Mouse (Mus musculus) CH12.LX (cell line): ENCODE data around the gene Atxn7. TPM values are rescaled to one million over a fixed set of nuclear protein-coding genes. Genes with fewer than 3 reads are reported as not detected.

ENCODE experiments used
- DNase-seq: peaks from one replicate; pipeline ENCODE4 v3.0.0-alpha.2; 2013; ENCODE audit errors: extremely low read depth
- H3K27ac ChIP-seq: 2 replicates; pipeline ENCODE4 v1.5.1; 2012; ENCODE audit warnings: low read depth, mild to moderate bottlenecking, control low read depth, moderate library complexity; ENCODE audit not compliant: insufficient read depth
- H3K27me3 ChIP-seq: replicated peaks from 2 replicates; pipeline ENCODE3; 2012; ENCODE audit warnings: inconsistent platforms
- H3K36me3 ChIP-seq, 2 experiments: replicated peaks in 1 of 2; 2 replicates each; pipeline versions ENCODE3 to v1.6.1; 2012; ENCODE audit warnings: inconsistent platforms in 1 of 2, low read length in 1 of 2, mild to moderate bottlenecking in 1 of 2, mixed read lengths in 1 of 2, moderate library complexity in 1 of 2; ENCODE audit not compliant: control insufficient read depth in 1 of 2, insufficient read depth in 1 of 2
- H3K4me1 ChIP-seq, 2 experiments: 2 replicates each; pipeline ENCODE4 v1.6.1; 2012; ENCODE audit warnings: inconsistent platforms in 1 of 2, moderate library complexity in 1 of 2; ENCODE audit not compliant: insufficient read depth in 2 of 2, control insufficient read depth in 1 of 2
- H3K4me2 ChIP-seq: 2 replicates; pipeline ENCODE4 v1.6.1; 2012; ENCODE audit warnings: low read depth, mild to moderate bottlenecking, control low read depth; ENCODE audit not compliant: poor library complexity, insufficient read depth, severe bottlenecking
- H3K4me3 ChIP-seq, 3 experiments: fragments of 150-350 bp in 1 of 3; sonication (generic) in 1 of 3; replicated peaks in 1 of 3; 2 replicates each; pipeline versions ENCODE3 to v1.5.1; 2011 to 2012; ENCODE audit warnings: low read depth in 2 of 3, low read length in 2 of 3, mild to moderate bottlenecking in 2 of 3, moderate library complexity in 2 of 3, control low read depth in 1 of 3, improper control_type of control experiment in 1 of 3, inconsistent platforms in 1 of 3, mixed read lengths in 1 of 3; ENCODE audit not compliant: poor library complexity in 1 of 3
- H3K79me2 ChIP-seq: replicated peaks from 2 replicates; pipeline ENCODE4 v1.6.1; 2012; ENCODE audit warnings: mild to moderate bottlenecking, moderate library complexity; ENCODE audit not compliant: control insufficient read depth, poor library complexity, insufficient read depth, severe bottlenecking; ENCODE audit errors: extremely low read depth
- H3K9ac ChIP-seq: 2 replicates; pipeline ENCODE4 v1.6.1; 2012; ENCODE audit warnings: low read depth, mild to moderate bottlenecking, control low read depth, moderate library complexity; ENCODE audit not compliant: insufficient read depth
- H3K9me3 ChIP-seq: replicated peaks from 2 replicates; pipeline ENCODE3; 2012; ENCODE audit warnings: low read length, inconsistent platforms, mixed read lengths
- CHD1 ChIP-seq: IDR thresholded peaks from 2 replicates; pipeline ENCODE4 v1.6.1; 2012; ENCODE audit warnings: low read depth, low read length, improper control_type of control experiment, inconsistent platforms
- E2F4 ChIP-seq: IDR thresholded peaks from 2 replicates; pipeline ENCODE4 v1.6.1; 2011; ENCODE audit warnings: low read depth, low read length, improper control_type of control experiment; ENCODE audit not compliant: insufficient replicate concordance
- ELF1 ChIP-seq: IDR thresholded peaks from 2 replicates; pipeline ENCODE4 v1.6.1; 2014; ENCODE audit warnings: low read depth, mild to moderate bottlenecking, inconsistent platforms, low read length, improper control_type of control experiment
- EP300 ChIP-seq: IDR thresholded peaks from 2 replicates; pipeline ENCODE4 v1.6.1; 2011; ENCODE audit warnings: low read length, improper control_type of control experiment
- GABPA ChIP-seq: IDR thresholded peaks from 2 replicates; pipeline ENCODE4 v1.6.1; 2012; ENCODE audit warnings: low read depth, low read length, improper control_type of control experiment, inconsistent platforms; ENCODE audit not compliant: insufficient replicate concordance
- HCFC1 ChIP-seq: IDR thresholded peaks from 2 replicates; pipeline ENCODE4 v1.6.1; 2012; ENCODE audit warnings: low read depth, mild to moderate bottlenecking, inconsistent platforms, low read length, improper control_type of control experiment
- JUND ChIP-seq: conservative IDR thresholded peaks from 2 replicates; pipeline ENCODE4 v1.6.1; 2011; ENCODE audit warnings: low read depth, low read length, improper control_type of control experiment
- MAZ ChIP-seq: IDR thresholded peaks from 2 replicates; pipeline ENCODE4 v1.6.1; 2012; ENCODE audit warnings: low read depth, mild to moderate bottlenecking, inconsistent platforms, low read length, improper control_type of control experiment, moderate library complexity
- MEF2A ChIP-seq: IDR thresholded peaks from 2 replicates; pipeline ENCODE4 v1.6.1; 2014; ENCODE audit warnings: low read depth, mild to moderate bottlenecking, inconsistent platforms, low read length, improper control_type of control experiment, borderline replicate concordance
- MYC ChIP-seq: IDR thresholded peaks from 2 replicates; pipeline ENCODE4 v1.6.1; 2011; ENCODE audit warnings: low read depth, mild to moderate bottlenecking, improper control_type of control experiment, low read length
- PAX5 ChIP-seq: IDR thresholded peaks from 2 replicates; pipeline ENCODE4 v1.6.1; 2012; ENCODE audit warnings: low read length, inconsistent platforms, mixed read lengths
- POLR2A ChIP-seq: IDR thresholded peaks from 2 replicates; pipeline ENCODE4 v1.6.1; 2011; ENCODE audit warnings: low read depth, mild to moderate bottlenecking, improper control_type of control experiment, low read length
- RAD21 ChIP-seq: IDR thresholded peaks from 2 replicates; pipeline ENCODE4 v1.6.1; 2011; ENCODE audit warnings: low read depth, mild to moderate bottlenecking, low read length, improper control_type of control experiment, moderate library complexity
- RCOR1 ChIP-seq: conservative IDR thresholded peaks from 2 replicates; pipeline ENCODE4 v1.6.1; 2012; ENCODE audit warnings: low read depth, mild to moderate bottlenecking, inconsistent platforms, low read length, improper control_type of control experiment
- TCF12 ChIP-seq: IDR thresholded peaks from 2 replicates; pipeline ENCODE4 v1.6.1; 2014; ENCODE audit warnings: low read depth, mild to moderate bottlenecking, inconsistent platforms, low read length, improper control_type of control experiment
- UBTF ChIP-seq: IDR thresholded peaks from 2 replicates; pipeline ENCODE4 v1.6.1; 2012; ENCODE audit warnings: low read depth, mild to moderate bottlenecking, inconsistent platforms, low read length, improper control_type of control experiment, moderate library complexity
- ZMIZ1 ChIP-seq: IDR thresholded peaks from 2 replicates; pipeline ENCODE4 v1.6.1; 2012; ENCODE audit warnings: low read depth, mild to moderate bottlenecking, inconsistent platforms, low read length, improper control_type of control experiment
- dilution Hi-C: fragments of 300-500 bp; cut with MboI; formaldehyde crosslinking; loops from 2 replicates; pipeline ENCODE4 v1.14.3; 2020; ENCODE audit warnings: low sequenced_read_pairs; ENCODE audit not compliant: extremely low pct_unique_long_range_greater_than_20kb, extremely low pct_ligation_motif_present
- in situ Hi-C: fragments of 300-500 bp; cut with MboI; formaldehyde crosslinking; loops from 3 replicates; pipeline ENCODE4 v1.14.3; 2019; ENCODE audit warnings: low sequenced_read_pairs, low pct_ligation_motif_present, low pct_unique_long_range_greater_than_20kb, mixed read lengths
- polyA plus RNA-seq: library from polyadenylated mRNA; unstranded; fragments of >175 nt; gene quantifications from 2 replicates; pipeline ENCODE4 v1.2.1, GENCODE M21; 2012; ENCODE audit warnings: low read depth; ENCODE audit not compliant: insufficient read length
- total RNA-seq, 2 experiments: library from RNA; depleted of rRNA; stranded (reverse); fragments of 300-350 nt in 1 of 2; fragments of >200 nt in 1 of 2; gene quantifications; 2 replicates each; pipeline ENCODE4 v1.2.3; 2012 to 2014

The Atxn7 gene
- total and polyA plus RNA-seq, 3 experiments = 2.1 to 6.6 (median 2.3) TPM

DNA sequence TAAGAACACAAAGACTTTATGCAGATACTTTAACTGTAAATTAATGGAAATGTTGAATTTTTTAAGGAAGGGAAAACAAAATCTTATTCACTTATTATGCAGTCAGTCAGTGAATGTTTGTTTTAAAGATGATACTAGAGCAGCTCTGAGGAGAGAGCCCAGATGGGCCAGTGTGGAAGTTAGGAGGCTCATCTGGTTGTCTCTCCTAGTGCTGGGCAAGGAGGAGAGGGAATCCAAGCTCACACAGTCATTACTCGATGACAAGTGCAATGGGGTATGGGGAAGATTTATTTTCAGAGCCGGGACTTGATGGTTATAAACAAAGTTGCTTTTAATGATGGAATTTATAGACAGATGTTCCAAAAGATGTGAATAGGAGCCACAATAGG is 143.7 kb downstream of the Atxn7 start:
- H3K4me1 ChIP-seq = peaks cover 0 to 10% of the 10 kb centered on the region in 2 experiments; a peak in 2 of 4 replicates
- in situ Hi-C loops = no loop called here
- peaks cover 14 to 43% of the 10 kb centered on the region in 2 experiments for H3K36me3 ChIP-seq
- H3K79me2 ChIP-seq = no peaks in the 10 kb centered on the region
- dilution Hi-C loops = no loop called here
- no peak overlapping the region for H3K4me2 ChIP-seq
- no peaks in the 10 kb centered on the region for H3K27me3 ChIP-seq
- H3K9ac ChIP-seq = no peak overlapping the region
- no peak for TF ChIP-seq ZMIZ1
- TF ChIP-seq GABPA = no peak
- TF ChIP-seq TCF12 = no peak
- TF ChIP-seq E2F4 = no peak
- no peak for TF ChIP-seq EP300
- TF ChIP-seq ELF1 = no peak
- no peak for TF ChIP-seq RAD21
- TF ChIP-seq MAZ = no peak
- no peak for TF ChIP-seq MYC
- no peak for TF ChIP-seq HCFC1
- TF ChIP-seq POLR2A = no peak
- TF ChIP-seq RCOR1 = no peak
- no peak for TF ChIP-seq JUND
- no peak for TF ChIP-seq CHD1
- H3K27ac ChIP-seq = no peak overlapping the region
- H3K4me3 ChIP-seq = no peak overlapping the region
- DNase-seq = no peak
- H3K9me3 ChIP-seq = no peaks in the 10 kb centered on the region

DNA sequence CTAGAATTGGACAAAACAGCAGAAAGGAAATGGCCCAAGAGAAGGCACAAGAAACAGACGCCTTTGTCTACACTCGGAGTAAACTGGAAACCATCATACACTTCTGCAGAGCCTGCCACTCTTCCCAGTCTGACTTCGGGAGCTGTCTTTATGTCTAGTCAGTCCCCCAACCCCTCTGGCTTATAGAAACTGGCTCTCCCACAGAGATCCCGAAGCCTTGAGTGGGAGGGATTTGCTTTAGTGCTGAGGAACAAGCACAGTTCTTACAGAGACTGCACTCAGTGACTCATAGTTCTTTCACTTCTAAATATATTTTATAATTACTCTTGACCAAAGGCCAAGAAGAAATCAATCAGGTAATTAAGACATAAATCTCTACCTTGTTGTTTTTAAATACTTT is 149.5 kb downstream of the Atxn7 start:
- H3K4me3 ChIP-seq = no peak overlapping the region
- no peaks in the 10 kb centered on the region for H3K9me3 ChIP-seq
- DNase-seq = no peak
- no peak overlapping the region for H3K27ac ChIP-seq
- TF ChIP-seq TCF12 (no peak), UBTF (no peak), MAZ (no peak), PAX5 (no peak), MEF2A (no peak), GABPA (no peak), RAD21 (no peak)
- in situ Hi-C loops (no loop called here), dilution Hi-C loops (no loop called here)
- H3K4me1 ChIP-seq = no peaks in the 10 kb centered on the region
- H3K4me2 ChIP-seq = no peak overlapping the region
- no peak overlapping the region for H3K9ac ChIP-seq
- no peaks in the 10 kb centered on the region for H3K27me3 ChIP-seq
- H3K79me2 ChIP-seq = peaks cover 2% of the 10 kb centered on the region
- H3K36me3 ChIP-seq = peaks cover 33 to 69% of the 10 kb centered on the region in 2 experiments
